Mouse (Mus musculus): ENCODE measurements around the gene Ttc21b.
"Not testable (repeated sequence)": the region's sequence is repeated elsewhere in the genome, so short reads cannot be mapped to it uniquely, and the experiment has no call there.

Gene Ttc21b

GRCm38 (mm10) chr2:66256220-66257131 is at the start of gene Ttc21b:
Gene Ttc21b (minus strand): TSS chr2:66256617.
- in situ Hi-C loops (cut with MboI; ENCODE audit: unreplicated experiment in 2 of 2) = loop anchor here (5.0 to 25.0 kb wide), 5 partner anchors 132 to 548 kb away; partner anchors contain the start of genes Galnt3 (in 1 of the 2) and Scn9a (in 1 of the 2)

GRCm38 (mm10) chr2:66272551-66272950 is 16.1 kb upstream of the Ttc21b start:
- in situ Hi-C loops (cut with MboI; ENCODE audit: unreplicated experiment in 2 of 2) = loop anchor here in 1 of 2 experiments (25.0 kb wide), 1 partner anchor 365 kb away; the partner anchor contains the start of gene Scn9a

- in situ Hi-C loops (cut with MboI; ENCODE audit: unreplicated experiment in 2 of 2) = no loop called here
Observed at GRCm38 (mm10) chr2:66244013-66244412, 12.4 kb downstream of the Ttc21b start.

GRCm38 (mm10) chr2:66240334-66240733 is 16.1 kb downstream of the Ttc21b start:
- in situ Hi-C loops (cut with MboI; ENCODE audit: unreplicated experiment in 2 of 2) = no loop called here

GRCm38 (mm10) chr2:66238886-66239285 is 17.5 kb downstream of the Ttc21b start:
- in situ Hi-C loops (cut with MboI; ENCODE audit: unreplicated experiment in 2 of 2) = no loop called here

- in situ Hi-C loops (cut with MboI; ENCODE audit: unreplicated experiment in 2 of 2) = no loop called here
Observed at GRCm38 (mm10) chr2:66220954-66221353, 35.5 kb downstream of the Ttc21b start.

- in situ Hi-C loops (cut with MboI; ENCODE audit: unreplicated experiment in 2 of 2) = no loop called here
Observed at GRCm38 (mm10) chr2:66209875-66210274, 46.5 kb downstream of the Ttc21b start.

GRCm38 (mm10) chr2:66209353-66209752 is 47.1 kb downstream of the Ttc21b start:
- in situ Hi-C loops (cut with MboI; ENCODE audit: unreplicated experiment in 2 of 2) = no loop called here

- in situ Hi-C loops (cut with MboI; ENCODE audit: unreplicated experiment in 2 of 2) = no loop called here
Observed at GRCm38 (mm10) chr2:66206796-66207195, 49.6 kb downstream of the Ttc21b start.

GRCm38 (mm10) chr2:66204218-66204617 is 52.2 kb downstream of the Ttc21b start:
- in situ Hi-C loops (cut with MboI; ENCODE audit: unreplicated experiment in 2 of 2) = no loop called here

- in situ Hi-C loops (cut with MboI; ENCODE audit: unreplicated experiment in 2 of 2) = no loop called here
Observed at GRCm38 (mm10) chr2:66200195-66200594, 56.2 kb downstream of the Ttc21b start.

GRCm38 (mm10) chr2:66191691-66192100 is 64.7 kb downstream of the Ttc21b start:
- in situ Hi-C loops (cut with MboI; ENCODE audit: unreplicated experiment in 2 of 2) = no loop called here

GRCm38 (mm10) chr2:66190157-66190556 is 66.3 kb downstream of the Ttc21b start:
- in situ Hi-C loops (cut with MboI; ENCODE audit: unreplicated experiment in 2 of 2) = no loop called here

- in situ Hi-C loops (cut with MboI; ENCODE audit: unreplicated experiment in 2 of 2) = not testable (repeated sequence)
Observed at GRCm38 (mm10) chr2:66189197-66189596, 67.2 kb downstream of the Ttc21b start.

- in situ Hi-C loops (cut with MboI; ENCODE audit: unreplicated experiment in 2 of 2) = no loop called here
Observed at GRCm38 (mm10) chr2:66187520-66187919, 68.9 kb downstream of the Ttc21b start.

GRCm38 (mm10) chr2:66184431-66185164 is 71.8 kb downstream of the Ttc21b start:
- in situ Hi-C loops (cut with MboI; ENCODE audit: unreplicated experiment in 2 of 2) = no loop called here

- in situ Hi-C loops (cut with MboI; ENCODE audit: unreplicated experiment in 2 of 2) = no loop called here
Observed at GRCm38 (mm10) chr2:66180293-66180692, 76.1 kb downstream of the Ttc21b start.

GRCm38 (mm10) chr2:66179782-66180181 is 76.6 kb downstream of the Ttc21b start:
- in situ Hi-C loops (cut with MboI; ENCODE audit: unreplicated experiment in 2 of 2) = no loop called here

- in situ Hi-C loops (cut with MboI; ENCODE audit: unreplicated experiment in 2 of 2) = no loop called here
Observed at GRCm38 (mm10) chr2:66178848-66179215, 77.6 kb downstream of the Ttc21b start.

- in situ Hi-C loops (cut with MboI; ENCODE audit: unreplicated experiment in 2 of 2) = no loop called here
Observed at GRCm38 (mm10) chr2:66177886-66178847, 78.2 kb downstream of the Ttc21b start.
